Mouse (Mus musculus): ENCODE results near the gene Mfsd14a.

DNA sequence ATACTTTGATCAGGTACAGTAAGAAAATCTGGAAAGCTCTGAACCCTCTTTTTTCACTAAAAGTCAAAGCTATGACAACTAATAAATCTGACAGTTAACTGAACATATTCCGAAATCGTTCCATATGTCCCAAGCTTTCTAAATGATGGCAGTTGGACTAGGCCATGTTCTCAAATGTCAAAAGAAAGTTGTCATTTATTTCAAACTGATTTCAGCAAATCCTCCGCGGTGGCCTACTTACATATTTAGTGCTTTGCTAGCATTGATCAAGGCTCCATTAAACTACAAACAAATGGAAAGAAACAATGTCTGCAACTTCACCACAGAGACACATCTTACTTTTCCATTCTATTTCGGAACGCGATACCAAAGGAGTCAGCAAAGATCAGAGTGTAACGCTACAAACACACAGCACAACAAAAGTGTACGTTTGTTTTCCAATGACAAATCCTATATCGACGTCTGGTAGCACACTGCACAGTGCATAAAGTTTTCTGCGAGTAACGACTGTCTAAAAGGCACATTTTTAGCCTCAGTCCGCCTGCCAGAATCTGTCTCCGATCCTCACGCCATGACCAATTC, 1.1 kb downstream of the Mfsd14a start:
- TF ChIP-seq GATA1 (IDR thresholded peaks at IDR 0.05; ENCODE audit: borderline replicate concordance, low read length) (no peak), FLI1 (IDR thresholded peaks at IDR 0.05; ENCODE audit: low read length) (no peak)

All from megakaryocyte, embryonic 14.5 days (primary cell).